Mouse (Mus musculus) E14TG2a.4 (cell line): ENCODE data around the gene Ikzf2.

Experiments used
- CTCF ChIP-seq: conservative IDR thresholded peaks from 2 replicates; pipeline ENCODE4 v1.5.1; 2014; ENCODE audit warnings: low read length
- NANOG ChIP-seq: IDR thresholded peaks from 2 replicates; pipeline ENCODE4 v1.6.1; 2014; ENCODE audit warnings: borderline replicate concordance, low read length, mixed read lengths
- POU5F1 ChIP-seq: IDR thresholded peaks from 2 replicates; pipeline ENCODE4 v1.6.1; 2014; ENCODE audit warnings: low read length, borderline replicate concordance

DNA sequence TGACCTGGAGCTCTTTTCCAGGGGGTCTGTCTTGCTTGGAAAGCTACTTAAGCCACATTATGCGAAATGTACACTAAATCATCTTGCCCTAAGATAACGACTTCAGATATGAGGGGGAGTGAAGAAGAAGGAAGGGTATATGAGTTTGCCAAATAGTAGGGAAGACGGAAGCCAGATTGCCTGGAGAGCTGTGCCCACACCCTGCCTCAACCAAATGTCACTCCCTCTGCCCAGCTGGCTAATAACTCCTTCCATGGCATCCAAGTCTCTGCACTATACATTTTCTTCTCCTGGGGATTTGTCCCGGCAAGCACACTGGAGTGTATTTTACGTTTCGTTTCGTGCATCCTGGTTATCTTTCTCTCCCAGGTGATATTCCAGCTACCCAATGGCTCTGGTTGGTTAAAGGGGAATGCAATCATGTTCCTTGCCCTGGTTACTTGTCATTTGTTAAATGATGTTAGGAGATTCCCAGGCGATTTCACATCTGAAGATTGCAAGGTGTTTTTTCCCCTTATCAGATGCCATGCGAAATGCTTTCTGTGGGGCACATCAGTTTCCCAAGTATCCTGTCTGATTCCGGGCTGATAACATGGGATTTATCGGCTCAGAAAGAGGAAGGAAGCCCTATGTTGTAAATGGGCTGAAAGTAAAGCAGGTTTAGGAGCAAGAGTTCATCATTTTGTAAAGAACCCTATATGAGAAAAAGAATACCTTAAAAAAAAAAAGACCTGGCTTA lies 193.6 kb downstream of the Ikzf2 start:
- TF ChIP-seq CTCF (no peak), POU5F1 (no peak), NANOG (no peak)
